Mouse (Mus musculus) heart, postnatal 0 days (tissue): ENCODE data around the gene Tbxa2r. TPM values are rescaled to one million over a fixed set of nuclear protein-coding genes. Genes with fewer than 3 reads are reported as not detected.

Experiments used
- ATAC-seq: fragments of 200-750 bp; cut with Nextera tagmentation; 2 replicates; pipeline ENCODE4 v1.8.0; 2017; ENCODE audit warnings: low read depth, moderate number of reproducible peaks, moderate library complexity; ENCODE audit not compliant: insufficient read depth
- DNase-seq: peaks from one replicate; pipeline ENCODE4 v3.0.0-alpha.2; 2016; ENCODE audit warnings: low spot score
- H3K27ac ChIP-seq: fragments of 300-500 bp; sonication (generic); 2 replicates; pipeline ENCODE4 v1.5.1; 2014; ENCODE audit warnings: low read depth, mild to moderate bottlenecking
- H3K27me3 ChIP-seq: fragments of 300-500 bp; sonication (generic); 2 replicates; pipeline ENCODE4 v1.6.1; 2014; ENCODE audit warnings: low read length, mixed read lengths; ENCODE audit not compliant: control insufficient read depth, insufficient read depth
- H3K36me3 ChIP-seq: fragments of 300-500 bp; sonication (generic); replicated peaks from 2 replicates; pipeline ENCODE4 v1.6.1; 2014; ENCODE audit warnings: low read length, mixed read lengths; ENCODE audit not compliant: control insufficient read depth, insufficient read depth
- H3K4me1 ChIP-seq: fragments of 300-500 bp; sonication (generic); 2 replicates; pipeline ENCODE4 v1.6.1; 2014; ENCODE audit warnings: antibody characterized with exemption; ENCODE audit not compliant: control insufficient read depth, insufficient read depth
- H3K4me2 ChIP-seq: fragments of 300-500 bp; sonication (generic); 2 replicates; pipeline ENCODE4 v1.6.1; 2014; ENCODE audit warnings: low read depth, mild to moderate bottlenecking, low read length, moderate library complexity
- H3K4me3 ChIP-seq: fragments of 300-500 bp; sonication (generic); 2 replicates; pipeline ENCODE4 v1.5.1; 2014; ENCODE audit warnings: low read depth, low read length
- H3K9ac ChIP-seq: fragments of 300-500 bp; sonication (generic); replicated peaks from 2 replicates; pipeline ENCODE4 v1.6.1; 2014; ENCODE audit warnings: low read depth, low read length, mixed read lengths
- H3K9me3 ChIP-seq: fragments of 300-500 bp; sonication (generic); replicated peaks from 2 replicates; pipeline ENCODE4 v1.6.1; 2016; ENCODE audit warnings: low read length; ENCODE audit not compliant: control insufficient read depth
- CTCF ChIP-seq: IDR thresholded peaks from 2 replicates; pipeline ENCODE4 v1.5.1; 2016; ENCODE audit warnings: antibody characterized with exemption, control low read depth, low read depth
- EP300 ChIP-seq: IDR thresholded peaks from 2 replicates; pipeline ENCODE4 v1.6.1; 2016; ENCODE audit warnings: antibody characterized with exemption, low read depth
- WGBS: fragments of 180-500 bp; shearing (Covaris S2); extraction: QIAGEN DNeasy Blood & Tissue Kit; methylation state at CpG from one replicate; pipeline ENCODE4 v1.1.7; 2014; 5-methylcytosine and 5-hydroxymethylcytosine counted together
- polyA plus RNA-seq: library from polyadenylated mRNA; unstranded; fragments of >200 nt; fragmentation: Nextera tagmentation; extraction: Ambion mirVana; gene quantifications from 2 replicates; pipeline ENCODE4 v1.2.1, GENCODE M21; 2015
- total RNA-seq: library from RNA; depleted of rRNA; stranded (reverse); fragments of >200 nt; gene quantifications from 2 replicates; pipeline ENCODE4 v1.2.3, GENCODE M21; 2014; ENCODE audit warnings: low replicate concordance

Tbxa2r gene
- total and polyA plus RNA-seq, 2 experiments from 2014 or later = 4.7 to 6.3 TPM

GRCm38 (mm10) chr10:81303258-81303657 is 25.3 kb upstream of the Tbxa2r start:
- ATAC-seq (peak; percentile 10; the same call in 1 of the 2 replicates), DNase-seq (no peak)
- Histone ChIP-seq H3K27ac (peak overlapping the region; percentile 74), H3K9me3 (no peaks in the 10 kb centered on the region), H3K4me3 (0 out of 2 replicates have a peak overlapping the region, but pooled peaks have one; percentile 4), H3K36me3 (peaks cover 27% of the 10 kb centered on the region), H3K4me2 (peak overlapping the region; percentile 45), H3K27me3 (no peaks in the 10 kb centered on the region), H3K4me1 (peaks cover 45% of the 10 kb centered on the region), H3K9ac (peak overlapping the region; percentile 17; the same call in 1 of the 2 replicates)
- 41% methylated on average over 10 of the region's 10 CpGs for WGBS
- no peak for TF ChIP-seq CTCF
- no peak; the same call in 1 of the 2 replicates for TF ChIP-seq EP300

DNA sequence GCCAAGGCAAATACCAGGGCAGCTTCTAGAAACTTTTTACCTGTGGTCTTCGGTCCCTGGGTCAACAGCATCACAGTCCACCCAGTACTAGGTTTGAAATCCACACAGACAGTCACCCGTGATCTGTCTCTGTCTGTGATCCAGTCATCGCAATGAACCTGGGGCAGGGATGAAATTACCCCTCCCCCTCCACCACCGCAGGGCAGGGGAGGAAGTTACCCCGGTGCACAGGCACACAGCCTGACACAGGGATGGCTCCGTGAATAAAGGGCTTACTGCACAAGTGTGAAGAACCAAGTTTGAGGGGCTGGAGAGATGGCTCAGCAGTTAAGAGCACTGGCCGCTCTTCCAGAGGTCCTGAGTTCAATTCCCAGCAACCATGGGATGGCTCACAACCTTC is 24.8 kb upstream of the Tbxa2r start:
- H3K27ac ChIP-seq = no peak overlapping the region
- H3K9ac ChIP-seq = no peak overlapping the region
- 67% methylated on average over 7 of the region's 7 CpGs for WGBS
- TF ChIP-seq EP300 (no peak), CTCF (no peak)
- H3K4me1 ChIP-seq = peaks cover 44% of the 10 kb centered on the region
- H3K9me3 ChIP-seq = no peaks in the 10 kb centered on the region
- H3K4me2 ChIP-seq = no peak overlapping the region
- ATAC-seq (no peak), DNase-seq (no peak)
- H3K36me3 ChIP-seq = peaks cover 32% of the 10 kb centered on the region
- no peaks in the 10 kb centered on the region for H3K27me3 ChIP-seq
- H3K4me3 ChIP-seq = no peak overlapping the region

GRCm38 (mm10) chr10:81304597-81305238 is 23.8 kb upstream of the Tbxa2r start:
- WGBS = 21% methylated on average over 6 of the region's 9 CpGs
- TF ChIP-seq EP300 (no peak), CTCF (peak; percentile 80)
- peaks cover 42% of the 10 kb centered on the region for H3K36me3 ChIP-seq
- peak; percentile 19; the same call in 1 of the 2 replicates for ATAC-seq
- H3K27ac ChIP-seq = no peak overlapping the region
- H3K9me3 ChIP-seq = no peaks in the 10 kb centered on the region
- H3K9ac ChIP-seq = no peak overlapping the region
- DNase-seq = peak; percentile 67
- H3K27me3 ChIP-seq = no peaks in the 10 kb centered on the region
- H3K4me3 ChIP-seq = no peak overlapping the region
- no peak overlapping the region for H3K4me2 ChIP-seq
- peaks cover 36% of the 10 kb centered on the region for H3K4me1 ChIP-seq

- H3K36me3 ChIP-seq = peaks cover 48% of the 10 kb centered on the region
- no peak for DNase-seq
These were observed 22.9 kb upstream of the Tbxa2r start for GRCm38 (mm10) chr10:81305663-81306062.

DNA sequence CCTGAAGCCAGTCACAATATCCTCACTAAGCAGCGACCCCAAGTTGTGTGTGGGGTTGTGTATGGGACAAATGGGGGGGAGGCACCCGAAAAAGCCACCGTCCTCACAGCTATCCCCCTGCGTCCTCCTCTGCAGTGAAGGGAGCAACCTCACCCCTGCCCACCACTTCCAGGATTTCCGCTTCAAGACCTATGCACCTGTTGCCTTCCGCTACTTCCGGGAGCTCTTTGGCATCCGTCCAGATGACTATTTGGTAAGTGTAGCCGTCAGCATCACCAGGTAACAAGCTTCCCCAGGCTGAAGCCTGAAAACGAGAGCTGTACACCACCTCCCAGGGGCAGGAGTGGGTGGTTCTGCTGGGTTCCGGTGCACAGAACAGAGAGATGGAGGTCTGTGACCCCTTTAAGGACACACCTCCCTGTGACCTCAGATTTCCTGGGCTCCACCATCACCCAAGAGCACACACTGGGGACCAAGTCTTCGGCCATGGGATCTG is 22.3 kb upstream of the Tbxa2r start:
- Histone ChIP-seq H3K27ac (no peak overlapping the region), H3K9me3 (no peaks in the 10 kb centered on the region), H3K4me3 (no peak overlapping the region), H3K9ac (no peak overlapping the region), H3K36me3 (peaks cover 54% of the 10 kb centered on the region), H3K4me1 (peaks cover 21% of the 10 kb centered on the region), H3K4me2 (no peak overlapping the region), H3K27me3 (no peaks in the 10 kb centered on the region)
- no peak for DNase-seq
- WGBS = 86% methylated on average over 12 of the region's 12 CpGs
- TF ChIP-seq CTCF (no peak), EP300 (no peak)
- ATAC-seq = no peak

More at GRCm38 (mm10) chr10:81305663-81306062, 22.9 kb upstream of the Tbxa2r start:
- H3K27me3 ChIP-seq = no peaks in the 10 kb centered on the region
- no peak overlapping the region for H3K4me2 ChIP-seq
- no peaks in the 10 kb centered on the region for H3K9me3 ChIP-seq
- H3K27ac ChIP-seq = no peak overlapping the region
- 92% methylated on average over 14 of the region's 14 CpGs for whole genome bisulfite sequencing
- H3K4me1 ChIP-seq = peaks cover 27% of the 10 kb centered on the region
- no peak overlapping the region for H3K9ac ChIP-seq
- no peak for ATAC-seq
- no peak overlapping the region for H3K4me3 ChIP-seq
- no peak for TF ChIP-seq EP300
- TF ChIP-seq CTCF = no peak
